Mouse (Mus musculus) forebrain, embryonic 16.5 days (tissue): ENCODE data around the gene Nxpe3. TPM values are rescaled to one million over a fixed set of nuclear protein-coding genes. Genes with fewer than 3 reads are reported as not detected.

ENCODE experiments used
- ATAC-seq: fragments of 200-750 bp; cut with Nextera tagmentation; 2 replicates; pipeline ENCODE4 v1.8.0; 2017; ENCODE audit warnings: mild to moderate bottlenecking, moderate library complexity
- H3K27ac ChIP-seq: fragments of 300-500 bp; sonication (generic); 2 replicates; pipeline ENCODE4 v1.5.1; 2014; ENCODE audit warnings: low read length, control low read depth
- H3K27me3 ChIP-seq: fragments of 300-500 bp; sonication (generic); replicated peaks from 2 replicates; pipeline ENCODE4 v1.6.1; 2014; ENCODE audit warnings: low read length; ENCODE audit not compliant: control insufficient read depth, insufficient read depth
- H3K36me3 ChIP-seq: fragments of 300-500 bp; sonication (generic); 2 replicates; pipeline ENCODE4 v1.6.1; 2014; ENCODE audit not compliant: control insufficient read depth, insufficient read depth
- H3K4me1 ChIP-seq: fragments of 300-500 bp; sonication (generic); replicated peaks from 2 replicates; pipeline ENCODE4 v1.6.1; 2014; ENCODE audit warnings: low read length; ENCODE audit not compliant: control insufficient read depth, insufficient read depth
- H3K4me2 ChIP-seq: fragments of 300-500 bp; sonication (generic); 2 replicates; pipeline ENCODE4 v1.6.1; 2014; ENCODE audit warnings: mild to moderate bottlenecking, low read length, control low read depth
- H3K4me3 ChIP-seq: fragments of 300-500 bp; sonication (generic); replicated peaks from 2 replicates; pipeline ENCODE4 v1.5.1; 2014; ENCODE audit warnings: mild to moderate bottlenecking, low read length, control low read depth
- H3K9ac ChIP-seq: fragments of 300-500 bp; sonication (generic); replicated peaks from 2 replicates; pipeline ENCODE4 v1.6.1; 2014; ENCODE audit warnings: low read depth, low read length, control low read depth
- H3K9me3 ChIP-seq: fragments of 300-500 bp; sonication (generic); 2 replicates; pipeline ENCODE4 v1.6.1; 2016; ENCODE audit warnings: low read length; ENCODE audit not compliant: control insufficient read depth
- WGBS: fragments of 180-500 bp; shearing (Covaris S2); extraction: QIAGEN DNeasy Blood & Tissue Kit; methylation state at CpG from one replicate; pipeline ENCODE4 v1.1.7; 2014; 5-methylcytosine and 5-hydroxymethylcytosine counted together
- polyA plus RNA-seq: library from polyadenylated mRNA; unstranded; fragments of >200 nt; fragmentation: Nextera tagmentation; extraction: Ambion mirVana; gene quantifications from 2 replicates; pipeline ENCODE4 v1.2.1, GENCODE M21; 2015

Gene Nxpe3
- polyA plus RNA-seq, 1 experiment from 2014 or later, result 2.1 TPM

DNA sequence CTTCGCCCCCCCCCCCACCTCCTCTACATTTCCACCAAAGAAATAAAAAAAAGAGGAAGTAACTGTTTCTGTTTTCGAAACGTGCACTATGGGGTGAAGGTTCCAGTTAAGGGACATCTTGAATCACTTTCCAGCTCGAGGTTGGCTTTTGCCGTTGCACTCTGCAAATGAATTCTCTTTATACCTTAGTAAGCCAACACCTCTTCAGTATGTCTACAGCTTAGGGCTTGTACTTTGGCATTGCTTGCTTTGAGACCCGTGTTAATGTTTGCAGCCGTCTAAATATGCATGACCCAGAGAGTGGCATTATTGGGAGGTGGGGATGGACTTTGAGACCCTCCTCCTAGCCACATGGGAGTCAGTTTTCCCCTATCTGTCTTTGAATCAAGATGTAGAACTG, 2.6 kb downstream of the Nxpe3 start:
- Histone ChIP-seq H3K9ac (no peak overlapping the region), H3K4me2 (no peak overlapping the region), H3K9me3 (no peaks in the 10 kb centered on the region), H3K4me3 (no peak overlapping the region), H3K36me3 (peaks cover 5% of the 10 kb centered on the region; the same call in 1 of the 2 replicates), H3K4me1 (peaks cover 12% of the 10 kb centered on the region), H3K27ac (no peak overlapping the region), H3K27me3 (no peaks in the 10 kb centered on the region)
- WGBS, result 80% methylated on average over 7 of the region's 7 CpGs
- ATAC-seq, result no peak

DNA sequence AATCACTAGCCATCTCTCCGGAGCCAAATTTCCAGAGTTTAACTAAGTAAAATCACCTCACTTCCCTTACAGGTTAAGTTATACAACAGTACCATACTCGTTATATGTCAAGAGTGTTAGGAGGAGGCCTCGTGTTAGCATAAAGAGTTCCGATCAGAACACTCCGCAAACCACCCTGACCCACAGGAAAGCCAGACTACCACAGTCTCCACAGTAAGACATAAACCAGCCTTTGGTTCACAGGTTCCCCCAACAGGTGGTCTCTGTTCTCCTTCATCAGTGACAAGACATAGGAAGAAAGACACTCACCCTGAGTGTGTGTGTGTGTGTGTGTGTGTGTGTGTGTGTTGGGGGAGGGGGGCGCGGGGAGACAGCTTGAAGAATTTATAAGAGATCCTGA, 3.7 kb downstream of the Nxpe3 start:
- no peak for ATAC-seq
- no peaks in the 10 kb centered on the region for H3K27me3 ChIP-seq
- no peak overlapping the region for H3K27ac ChIP-seq
- no peak overlapping the region for H3K4me2 ChIP-seq
- peaks cover 12% of the 10 kb centered on the region for H3K4me1 ChIP-seq
- 93% methylated on average over 7 of the region's 7 CpGs for WGBS
- H3K4me3 ChIP-seq, result no peak overlapping the region
- H3K36me3 ChIP-seq, result peaks cover 5% of the 10 kb centered on the region; the same call in 1 of the 2 replicates
- H3K9ac ChIP-seq, result no peak overlapping the region
- H3K9me3 ChIP-seq, result no peaks in the 10 kb centered on the region

DNA sequence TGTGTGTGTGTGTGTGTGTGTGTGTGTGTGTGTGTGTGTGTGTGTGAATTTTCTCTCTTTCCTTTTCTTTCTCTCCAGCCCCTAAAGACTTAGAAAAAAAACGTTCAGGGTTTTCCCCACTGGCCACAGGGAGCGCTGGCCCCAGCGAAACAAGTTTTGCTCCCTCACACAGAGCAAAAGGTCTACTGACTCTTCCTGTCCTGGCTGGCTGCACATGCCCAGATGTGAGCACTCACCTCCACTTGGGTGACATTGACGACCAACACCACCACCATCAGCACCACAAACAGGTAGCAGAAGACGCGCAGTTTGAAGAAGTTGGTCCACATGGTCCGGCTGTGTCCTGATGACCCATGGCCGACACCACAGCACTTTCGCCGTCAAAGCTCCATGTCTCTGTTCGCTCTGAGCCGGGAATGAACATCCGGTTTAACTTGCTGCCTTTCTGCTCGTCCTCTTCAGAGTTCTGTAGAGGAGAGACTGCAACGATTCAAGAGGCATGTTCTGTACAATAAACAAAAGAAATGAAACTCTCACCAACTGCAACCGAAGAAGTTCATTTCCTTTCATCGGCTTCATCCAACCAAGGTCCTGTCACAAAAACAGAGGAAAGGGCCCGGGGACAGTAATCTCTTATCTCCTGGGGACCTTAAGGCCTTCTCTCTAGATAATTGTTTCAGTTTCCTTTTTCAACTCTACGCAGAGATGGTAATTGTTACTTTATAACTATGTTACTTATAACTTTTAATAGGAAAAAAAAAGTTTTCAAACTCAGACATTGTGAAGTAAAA, 4.5 kb downstream of the Nxpe3 start:
- no peak overlapping the region for H3K4me2 ChIP-seq
- peaks cover 10% of the 10 kb centered on the region for H3K4me1 ChIP-seq
- WGBS, result 93% methylated on average over 19 of the region's 19 CpGs
- no peaks in the 10 kb centered on the region for H3K9me3 ChIP-seq
- no peak overlapping the region for H3K4me3 ChIP-seq
- H3K27me3 ChIP-seq, result no peaks in the 10 kb centered on the region
- no peak overlapping the region for H3K27ac ChIP-seq
- ATAC-seq, result no peak
- no peak overlapping the region for H3K9ac ChIP-seq
- peaks cover 5% of the 10 kb centered on the region; the same call in 1 of the 2 replicates for H3K36me3 ChIP-seq

GRCm38 (mm10) chr16:55889451-55889850, 5.6 kb downstream of the Nxpe3 start:
- Histone ChIP-seq H3K36me3 (peaks cover 5% of the 10 kb centered on the region; the same call in 1 of the 2 replicates), H3K4me3 (no peak overlapping the region), H3K4me2 (no peak overlapping the region), H3K9ac (no peak overlapping the region), H3K9me3 (no peaks in the 10 kb centered on the region), H3K27me3 (no peaks in the 10 kb centered on the region), H3K4me1 (peaks cover 7% of the 10 kb centered on the region), H3K27ac (no peak overlapping the region)
- WGBS, result 92% methylated on average over 3 of the region's 3 CpGs
- no peak for ATAC-seq

DNA sequence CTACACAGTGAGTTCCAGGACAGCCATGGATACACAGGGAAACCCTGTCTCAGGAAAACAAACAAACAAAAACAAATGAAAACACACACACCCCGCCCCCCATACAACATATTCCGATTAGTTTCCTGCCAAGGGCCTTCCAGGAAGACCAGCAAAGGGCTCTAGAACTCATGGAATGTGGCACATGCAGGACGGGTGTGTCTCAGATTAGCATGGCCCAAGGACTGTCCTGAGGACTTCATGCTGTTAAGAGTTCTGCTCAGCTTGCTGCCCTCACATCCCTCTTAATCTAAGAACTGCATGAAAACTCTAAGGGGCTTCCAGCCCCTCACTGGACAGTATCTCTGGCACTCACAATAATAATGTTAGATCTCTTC, 6.5 kb downstream of the Nxpe3 start:
- WGBS, result 93% methylated on average over 3 of the region's 3 CpGs
- Histone ChIP-seq H3K36me3 (peaks cover 5% of the 10 kb centered on the region; the same call in 1 of the 2 replicates), H3K27ac (no peak overlapping the region), H3K4me2 (no peak overlapping the region), H3K9ac (no peak overlapping the region), H3K27me3 (no peaks in the 10 kb centered on the region), H3K4me1 (no peaks in the 10 kb centered on the region; the same call in 1 of the 2 replicates), H3K4me3 (no peak overlapping the region), H3K9me3 (no peaks in the 10 kb centered on the region)
- no peak for ATAC-seq

DNA sequence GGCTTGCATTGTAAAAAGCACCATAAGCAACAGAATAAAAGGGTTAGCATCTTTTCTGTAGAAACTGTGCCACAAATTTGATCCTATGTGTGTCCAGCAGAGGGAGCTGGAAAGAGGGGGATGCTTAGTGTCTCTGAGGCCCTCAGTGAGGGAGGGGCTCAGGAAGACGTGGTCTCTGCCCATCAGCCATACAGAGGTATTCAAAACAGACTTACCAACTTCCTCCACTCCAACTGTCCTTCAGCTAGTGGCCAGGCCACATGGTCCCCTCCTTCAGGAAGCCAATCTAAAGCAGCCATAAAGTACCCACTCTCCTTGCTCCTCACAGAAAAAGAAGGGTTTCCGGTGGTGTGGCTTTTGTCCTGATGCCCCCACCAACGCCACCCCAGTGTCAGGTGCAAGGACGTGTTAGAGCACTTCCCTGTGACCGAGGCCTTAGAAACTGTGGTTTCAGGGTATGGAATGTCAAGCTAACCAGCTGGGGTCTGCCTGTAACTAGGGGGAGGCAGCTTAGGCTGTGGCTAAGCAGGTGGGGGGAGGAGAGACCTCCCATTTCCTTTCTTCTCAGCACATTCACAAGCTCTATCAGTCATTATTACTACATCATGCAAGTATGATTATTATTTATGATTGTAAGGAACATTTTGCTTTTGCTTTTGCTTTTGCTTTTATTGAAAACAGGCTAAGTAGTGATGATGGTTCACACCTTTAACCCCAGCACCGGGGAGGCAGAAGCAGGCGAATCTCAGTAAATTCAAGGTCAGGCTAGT, 7.1 kb downstream of the Nxpe3 start:
- Histone ChIP-seq H3K27ac (no peak overlapping the region), H3K9me3 (no peaks in the 10 kb centered on the region), H3K36me3 (peaks cover 5% of the 10 kb centered on the region; the same call in 1 of the 2 replicates), H3K4me3 (no peak overlapping the region), H3K27me3 (no peaks in the 10 kb centered on the region), H3K9ac (no peak overlapping the region), H3K4me1 (no peaks in the 10 kb centered on the region), H3K4me2 (no peak overlapping the region)
- peak; percentile 45 for ATAC-seq
- 62% methylated on average over 7 of the region's 7 CpGs for WGBS

DNA sequence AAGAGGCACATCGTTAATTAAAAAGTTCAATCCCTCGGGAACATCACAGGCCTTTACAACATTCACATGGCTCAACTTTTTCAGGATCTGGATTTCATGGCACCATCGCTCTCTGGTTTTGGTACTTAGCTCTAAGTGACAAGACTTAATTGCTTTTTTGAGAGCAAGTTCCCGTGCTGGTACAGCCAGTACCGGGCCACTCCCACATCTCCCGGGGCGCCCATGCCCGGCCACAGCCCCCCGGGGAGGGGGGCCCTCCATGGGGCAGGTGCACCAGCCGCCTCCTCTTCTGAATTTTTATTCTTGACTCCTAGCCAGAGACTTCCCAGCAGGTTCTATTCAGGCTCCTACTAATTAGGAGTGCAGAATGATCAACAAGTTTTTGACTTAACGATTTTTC, 10.8 kb downstream of the Nxpe3 start:
- WGBS, result 54% methylated on average over 11 of the region's 11 CpGs
- ATAC-seq, result no peak

DNA sequence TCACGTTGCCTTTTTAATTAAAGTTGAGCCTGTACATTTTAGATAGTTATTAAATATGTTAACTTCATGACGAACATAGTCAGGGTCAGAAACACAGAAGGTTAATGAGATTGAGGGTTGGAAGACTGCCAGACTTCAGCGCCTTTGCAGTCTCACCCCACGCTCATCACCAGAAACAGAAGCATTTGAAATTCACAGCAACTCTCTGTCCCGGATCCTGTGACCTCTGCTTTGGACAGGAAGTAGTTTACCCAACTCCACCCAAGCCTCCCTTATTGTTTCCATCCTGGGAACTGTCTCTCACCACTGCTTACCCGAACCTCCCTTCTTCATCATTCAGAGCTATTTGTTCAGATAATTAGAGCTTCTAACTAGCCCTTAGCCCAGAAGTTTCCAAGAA, 19.1 kb downstream of the Nxpe3 start:
- no peaks in the 10 kb centered on the region for H3K27me3 ChIP-seq
- H3K9me3 ChIP-seq, result no peaks in the 10 kb centered on the region
- no peak overlapping the region for H3K4me3 ChIP-seq
- no peak overlapping the region for H3K27ac ChIP-seq
- ATAC-seq, result no peak
- no peaks in the 10 kb centered on the region for H3K4me1 ChIP-seq
- no peaks in the 10 kb centered on the region for H3K36me3 ChIP-seq
- no peak overlapping the region for H3K4me2 ChIP-seq
- 69% methylated on average over 6 of the region's 6 CpGs for WGBS
- H3K9ac ChIP-seq, result no peak overlapping the region

More for the DNA sequence above, 10.8 kb downstream of the Nxpe3 start:
- Histone ChIP-seq H3K4me1 (no peaks in the 10 kb centered on the region), H3K27ac (no peak overlapping the region), H3K9ac (no peak overlapping the region), H3K36me3 (peaks cover 5% of the 10 kb centered on the region; the same call in 1 of the 2 replicates), H3K4me3 (no peak overlapping the region), H3K27me3 (no peaks in the 10 kb centered on the region), H3K9me3 (no peaks in the 10 kb centered on the region), H3K4me2 (no peak overlapping the region)

DNA sequence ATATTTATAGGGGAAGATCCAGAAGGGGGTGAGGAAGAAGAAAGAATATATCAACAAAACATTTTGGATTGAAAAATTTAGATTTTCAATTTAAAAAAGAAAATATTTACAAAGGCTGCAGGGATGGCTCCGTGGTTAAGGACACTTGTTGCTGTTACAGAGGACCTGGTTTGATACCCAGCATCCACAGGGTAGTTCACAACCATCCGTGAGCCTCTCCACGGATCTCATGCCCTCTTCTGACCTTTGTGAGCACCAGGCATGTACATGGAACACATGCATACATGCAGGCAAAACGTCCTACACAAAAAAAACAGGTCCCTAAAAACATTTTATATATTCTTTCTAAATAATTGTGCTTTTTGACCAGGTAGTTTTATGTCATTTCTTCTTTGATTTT, 31.3 kb downstream of the Nxpe3 start:
- no peak for ATAC-seq
- H3K4me2 ChIP-seq, result no peak overlapping the region
- no peaks in the 10 kb centered on the region for H3K27me3 ChIP-seq
- H3K36me3 ChIP-seq, result no peaks in the 10 kb centered on the region; the same call in 1 of the 2 replicates
- no peaks in the 10 kb centered on the region for H3K9me3 ChIP-seq
- H3K4me1 ChIP-seq, result no peaks in the 10 kb centered on the region
- whole genome bisulfite sequencing, result 62% methylated on average over 4 of the region's 4 CpGs
- H3K9ac ChIP-seq, result no peak overlapping the region
- no peak overlapping the region for H3K27ac ChIP-seq
- no peak overlapping the region for H3K4me3 ChIP-seq
